29 mouse cellular contexts compared by ENCODE assay signal in the genomic region with DNA sequence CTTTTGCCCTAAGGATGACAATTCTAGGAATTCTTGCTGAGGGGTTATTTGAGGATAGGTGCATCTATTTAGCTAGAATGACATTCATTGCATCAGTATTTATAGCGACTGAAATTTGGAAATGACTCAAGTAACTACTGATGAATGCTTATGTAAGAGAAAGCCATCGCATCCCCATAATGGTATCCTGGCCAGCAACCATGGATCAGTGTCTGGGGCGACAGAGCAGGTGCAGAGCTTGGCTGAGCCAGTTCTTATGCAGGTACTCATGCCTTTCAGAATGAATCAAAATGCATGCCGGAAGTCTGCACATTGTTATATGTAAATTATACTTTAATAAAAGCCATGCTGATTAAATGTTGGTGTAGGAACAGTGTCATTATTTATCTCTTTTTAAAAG.
A peak's percentile ranks its signal among the peaks of the same experiment; 100 is the strongest.
DNase-seq lines count a peak whose midpoint lies in the region; ATAC-seq and TF ChIP-seq lines count a peak whose summit lies in the region.
"Had no signal": no experiment of that assay in that cellular context is flagged by ENCODE, and none has a peak within 500 bp of the region (broad histone marks: within the 10 kb centered on the region; RNA-seq: fewer than 3 reads in every experiment).

No protein-coding gene starts in this region.

- H3K4me3 ChIP-seq in left cerebral cortex, adult 2 months, result no peak overlapping the region
- H3K4me3 ChIP-seq: embryonic facial prominence, embryonic 10.5 days; embryonic facial prominence, embryonic 13.5 days; erythroblast, embryonic 14.5 days; forebrain, embryonic 12.5 days; forebrain, embryonic 15.5 days; heart, adult 2 months; heart, embryonic 10.5 days; heart, embryonic 13.5 days; hindbrain, embryonic 12.5 days; hindbrain, embryonic 15.5 days; intestine, embryonic 15.5 days had no signal

- peak overlapping the region; percentile 72; the same call in 1 of the 2 replicates for H3K27ac ChIP-seq in left cerebral cortex, adult 2 months
- H3K27ac ChIP-seq: embryonic facial prominence, embryonic 10.5 days; embryonic facial prominence, embryonic 13.5 days; forebrain, embryonic 12.5 days; forebrain, embryonic 15.5 days; heart, adult 2 months; heart, embryonic 10.5 days; heart, embryonic 13.5 days; hindbrain, embryonic 12.5 days; hindbrain, embryonic 15.5 days; intestine, embryonic 15.5 days had no signal

- peak; percentile 66 for DNase-seq in cerebellum, adult 11-12 months
- DNase-seq in left cerebral cortex, adult 2 months (ENCODE audit: extremely low spot score in 1 of 2, low spot score in 2 of 2), result no peak
- no peak for DNase-seq in left cerebral cortex, postnatal 10 days (ENCODE audit: extremely low spot score in 1 of 2, low spot score in 2 of 2)
- peak; percentile 68 for DNase-seq in cerebellum, adult 9-11 months
- peak; percentile 40 to 50 for DNase-seq in cerebellum, postnatal 36 days
- DNase-seq in heart, adult 18-20 months, result no peak
- DNase-seq in lung, postnatal 10 days, result no peak
- DNase-seq: adrenal gland, adult 2 months; adrenal gland, postnatal 14 days; B cell, adult 2 months; embryo, embryonic 11 days; gastrocnemius, postnatal 25 days; heart, adult 2 months; heart, postnatal 14 days; heart, postnatal 4 days; kidney, adult 11 months; kidney, adult 8-10 months had no signal

- intact Hi-C loops in left cerebral cortex, adult 2 months (cut with DNase I), result no loop called here
- intact Hi-C loops in left cerebral cortex, postnatal 10 days (cut with DNase I), result no loop called here

- no peak for TF ChIP-seq CTCF in left cerebral cortex, adult 2 months (IDR thresholded peaks at IDR 0.05)

- ATAC-seq in cerebellum, adult (ENCODE audit: insufficient number of reproducible peaks, low FRiP score, low TSS enrichment), result no peak
- ATAC-seq: forebrain, embryonic 15.5 days; intestine, embryonic 15.5 days; Patski had no signal

Comparison
In these comparisons a context has a peak if more than half of its experiments do, and no peak if none do; other contexts are left out.
1. DNase-seq: peak in cerebellum, adult 11-12 months (single experiment), cerebellum, adult 9-11 months (single experiment) and cerebellum, postnatal 36 days (2 of 2); none in left cerebral cortex, adult 2 months (0 of 2), left cerebral cortex, postnatal 10 days (0 of 2), heart, adult 18-20 months (0 of 2) and lung, postnatal 10 days (single experiment).